Mouse (Mus musculus) myocyte (in vitro differentiated cells): ENCODE measurements around the gene Cldn13. TPM values are rescaled to one million over a fixed set of nuclear protein-coding genes. Genes with fewer than 3 reads are reported as not detected.

ENCODE experiments used
- H3K27me3 ChIP-seq: one replicate; pipeline ENCODE4 v1.6.1; 2011; ENCODE audit not compliant: control insufficient read depth, insufficient read depth, insufficient read length
- H3K36me3 ChIP-seq: one replicate; pipeline ENCODE4 v1.6.1; 2011; ENCODE audit not compliant: control insufficient read depth, insufficient read depth
- H3K4me2 ChIP-seq: one replicate; pipeline ENCODE4 v1.6.1; 2011; ENCODE audit warnings: low read depth, control low read depth
- H3K4me3 ChIP-seq: one replicate; pipeline ENCODE4 v1.5.1; 2011; ENCODE audit warnings: mild to moderate bottlenecking, control low read depth, moderate library complexity
- H3K79me2 ChIP-seq: one replicate; pipeline ENCODE4 v1.6.1; 2011; ENCODE audit not compliant: control insufficient read depth, insufficient read depth
- H3ac ChIP-seq: one replicate; pipeline ENCODE4 v1.6.1; 2011; ENCODE audit not compliant: control insufficient read depth, insufficient read length
- CEBPB ChIP-seq: IDR thresholded peaks from 2 replicates; pipeline ENCODE4 v1.6.1; 2011; ENCODE audit warnings: mild to moderate bottlenecking, moderate library complexity; ENCODE audit not compliant: poor library complexity, insufficient read depth, severe bottlenecking
- E2F4 ChIP-seq: IDR thresholded peaks from one replicate; pipeline ENCODE4 v1.6.1; 2011; ENCODE audit warnings: mild to moderate bottlenecking, control low read depth, moderate library complexity; ENCODE audit not compliant: insufficient read depth
- MAX ChIP-seq: IDR thresholded peaks from one replicate; pipeline ENCODE4 v1.6.1; 2011; ENCODE audit warnings: low read depth, mild to moderate bottlenecking, control low read depth
- MYOD1 ChIP-seq, 3 experiments: IDR thresholded peaks; one replicate each; pipeline ENCODE4 v1.6.1; 2011; ENCODE audit warnings: control low read depth in 2 of 3, low read depth in 2 of 3, mild to moderate bottlenecking in 2 of 3, moderate library complexity in 1 of 3; ENCODE audit not compliant: insufficient read length in 2 of 3, control insufficient read depth in 1 of 3
- MYOG ChIP-seq, 3 experiments: IDR thresholded peaks; one replicate each; pipeline ENCODE4 v1.6.1; 2011; ENCODE audit warnings: control low read depth in 2 of 3, low read depth in 2 of 3, mild to moderate bottlenecking in 2 of 3; ENCODE audit not compliant: insufficient read length in 2 of 3, control insufficient read depth in 1 of 3, insufficient read depth in 1 of 3
- POLR2A ChIP-seq: IDR thresholded peaks from one replicate; pipeline ENCODE4 v1.6.1; 2011; ENCODE audit warnings: low read depth, mild to moderate bottlenecking, control low read depth, moderate library complexity; ENCODE audit not compliant: insufficient read length
- POLR2AphosphoS2 ChIP-seq: IDR thresholded peaks from one replicate; pipeline ENCODE4 v1.6.1; 2011; ENCODE audit warnings: low read depth, control low read depth; ENCODE audit not compliant: insufficient read length
- REST ChIP-seq: IDR thresholded peaks from one replicate; pipeline ENCODE4 v1.6.1; 2011; ENCODE audit warnings: mild to moderate bottlenecking, control low read depth, moderate library complexity; ENCODE audit not compliant: insufficient read depth, insufficient read length
- SRF ChIP-seq: IDR thresholded peaks from one replicate; pipeline ENCODE4 v1.6.1; 2011; ENCODE audit warnings: low read depth; ENCODE audit not compliant: control insufficient read depth, insufficient read length
- TCF12 ChIP-seq: IDR thresholded peaks from one replicate; pipeline ENCODE4 v1.6.1; 2011; ENCODE audit warnings: mild to moderate bottlenecking, control low read depth; ENCODE audit not compliant: poor library complexity, insufficient read depth, severe bottlenecking
- TCF3 ChIP-seq: IDR thresholded peaks from one replicate; pipeline ENCODE4 v1.6.1; 2011; ENCODE audit warnings: low read depth, control low read depth; ENCODE audit not compliant: insufficient read length
- USF1 ChIP-seq: IDR thresholded peaks from one replicate; pipeline ENCODE4 v1.6.1; 2011; ENCODE audit warnings: low read depth, mild to moderate bottlenecking, control low read depth, moderate library complexity
- polyA plus RNA-seq: library from polyadenylated mRNA; unstranded; fragments of >200 nt; fragmentation: generic; extraction: Trizol; gene quantifications from one replicate; pipeline ENCODE4 v1.2.1, GENCODE M21; 2012; ENCODE audit warnings: missing spikeins

The Cldn13 gene
- polyA plus RNA-seq, 1 experiment, result not detected

- no peak for TF ChIP-seq MYOG (IDR thresholded peaks at IDR 0.05; ENCODE audit: control insufficient read depth in 1 of 3, insufficient read depth in 1 of 3, insufficient read length in 2 of 3, low read depth in 2 of 3)
- no peak for TF ChIP-seq REST
- no peak for TF ChIP-seq TCF3
- no peak for TF ChIP-seq USF1
- TF ChIP-seq POLR2AphosphoS2, result no peak
- no peak for TF ChIP-seq SRF
- no peak for TF ChIP-seq CEBPB
- no peak for TF ChIP-seq E2F4
These were observed 38.5 kb downstream of the Cldn13 start for GRCm38 (mm10) chr5:134876801-134877200.

DNA sequence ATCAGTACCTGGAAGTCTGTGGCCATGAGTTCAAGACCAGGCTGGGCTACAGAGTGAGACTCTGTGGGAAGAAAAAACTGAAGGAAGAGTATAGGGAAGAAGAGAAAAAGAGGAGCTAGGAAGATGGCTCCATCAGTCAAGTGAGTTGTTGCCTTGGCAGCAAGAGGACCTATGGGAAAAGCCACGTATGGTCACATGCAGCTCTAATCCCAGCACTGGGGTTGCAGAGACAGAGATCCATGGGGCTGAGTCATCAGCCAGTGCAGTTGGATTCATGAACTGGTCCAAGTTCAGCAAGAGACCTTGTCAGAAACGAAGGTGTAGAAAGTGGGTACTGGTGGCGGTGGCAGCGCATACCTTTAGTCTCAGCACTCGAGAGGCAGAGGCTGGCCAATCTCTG lies 40.1 kb downstream of the Cldn13 start:
- Histone ChIP-seq H3K79me2 (no peaks in the 10 kb centered on the region), H3K36me3 (no peaks in the 10 kb centered on the region), H3K27me3 (peaks cover 27% of the 10 kb centered on the region), H3K4me2 (no peak overlapping the region), H3K4me3 (no peak overlapping the region), H3ac (no peak overlapping the region)
- TF ChIP-seq USF1, result peak; percentile 17
- TF ChIP-seq TCF3, result no peak

More at GRCm38 (mm10) chr5:134876801-134877200, 38.5 kb downstream of the Cldn13 start:
- H3K4me3 ChIP-seq, result no peak overlapping the region
- H3K36me3 ChIP-seq, result no peaks in the 10 kb centered on the region
- H3K79me2 ChIP-seq, result no peaks in the 10 kb centered on the region
- no peak overlapping the region for H3K4me2 ChIP-seq
- no peak overlapping the region for H3ac ChIP-seq
- H3K27me3 ChIP-seq, result peaks cover 28% of the 10 kb centered on the region

DNA sequence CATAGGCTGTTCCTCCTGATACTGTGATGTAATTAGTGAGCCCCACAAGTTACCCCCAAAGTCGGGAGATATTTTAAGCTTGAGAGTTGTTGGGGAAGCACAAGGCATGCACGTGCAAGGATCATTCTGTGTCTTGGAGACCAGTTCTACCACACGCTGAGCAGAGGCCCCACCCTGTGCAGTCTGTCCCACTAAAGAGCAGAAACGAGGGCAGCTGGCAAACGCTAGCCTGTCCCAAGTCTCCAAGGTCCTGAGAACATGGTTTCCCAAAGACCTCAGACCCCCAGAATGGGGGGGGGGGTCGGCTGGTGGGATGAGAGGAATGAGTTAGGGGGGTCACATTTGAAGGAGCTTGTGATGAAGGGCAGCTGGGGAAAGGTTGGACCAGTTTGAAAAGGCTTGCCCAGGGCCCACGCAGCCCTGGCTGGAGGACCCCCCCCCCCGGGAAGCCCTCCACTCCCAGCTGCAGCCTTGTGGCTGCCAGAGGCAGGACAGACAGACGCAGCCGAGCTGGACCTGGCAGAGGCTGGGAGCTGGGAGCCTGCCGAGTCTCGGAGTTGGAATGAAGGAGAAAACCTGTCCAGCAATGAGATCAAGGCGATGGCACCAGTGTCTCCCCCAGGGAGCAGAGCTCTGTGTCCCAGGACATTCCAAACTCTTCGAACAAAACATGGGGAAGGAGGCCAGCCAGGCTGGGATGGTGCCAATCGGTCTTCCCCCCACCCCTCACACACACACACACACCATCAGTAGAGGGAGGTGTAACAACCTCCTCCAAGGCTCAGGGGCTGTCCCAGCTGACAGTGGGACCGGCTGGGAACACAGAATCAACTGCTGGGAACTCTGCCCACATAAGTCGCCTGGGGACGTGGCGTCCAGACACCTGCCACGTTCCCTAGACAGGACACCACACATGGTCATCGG lies 41.1 kb downstream of the Cldn13 start:
- Histone ChIP-seq H3K27me3 (peaks cover 18% of the 10 kb centered on the region), H3K4me3 (no peak overlapping the region), H3K79me2 (no peaks in the 10 kb centered on the region), H3K36me3 (no peaks in the 10 kb centered on the region), H3K4me2 (no peak overlapping the region), H3ac (no peak overlapping the region)
- no peak for TF ChIP-seq TCF3
- no peak for TF ChIP-seq SRF
- TF ChIP-seq USF1, result no peak
- TF ChIP-seq TCF12, result no peak
- TF ChIP-seq MYOG (IDR thresholded peaks at IDR 0.05; ENCODE audit: control insufficient read depth in 1 of 3, insufficient read depth in 1 of 3, insufficient read length in 2 of 3, low read depth in 2 of 3), result no peak
- TF ChIP-seq POLR2A, result no peak
- TF ChIP-seq MYOD1 (IDR thresholded peaks at IDR 0.05; ENCODE audit: control insufficient read depth in 1 of 3, insufficient read length in 2 of 3, low read depth in 2 of 3), result no peak

DNA sequence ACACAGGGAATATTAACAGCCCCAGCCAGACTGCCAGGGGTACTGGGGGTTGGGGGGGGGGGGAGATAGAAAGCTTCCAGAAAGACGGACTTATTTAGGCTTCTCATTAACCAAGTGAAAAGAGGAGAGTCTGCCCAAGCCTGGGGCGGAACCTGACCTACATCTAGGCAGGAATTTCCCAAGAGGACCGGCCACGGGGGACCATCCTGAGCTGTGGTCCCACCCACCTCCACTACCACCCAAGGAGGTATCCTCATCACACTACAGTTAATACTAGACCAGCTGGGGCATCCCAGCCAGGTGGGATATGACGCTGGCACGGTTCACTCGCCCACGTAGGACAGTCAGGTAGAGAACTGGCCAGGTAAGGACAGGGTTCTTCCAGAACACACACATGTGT lies 42.3 kb downstream of the Cldn13 start:
- TF ChIP-seq MYOG (IDR thresholded peaks at IDR 0.05; ENCODE audit: control insufficient read depth in 1 of 3, insufficient read depth in 1 of 3, insufficient read length in 2 of 3, low read depth in 2 of 3) (no peak), MAX (no peak), USF1 (no peak), TCF12 (no peak), MYOD1 (IDR thresholded peaks at IDR 0.05; ENCODE audit: control insufficient read depth in 1 of 3, insufficient read length in 2 of 3, low read depth in 2 of 3) (no peak), CEBPB (no peak), TCF3 (no peak), POLR2AphosphoS2 (no peak), E2F4 (no peak), POLR2A (no peak), REST (no peak)
- peaks cover 14% of the 10 kb centered on the region for H3K27me3 ChIP-seq
- H3K4me2 ChIP-seq, result no peak overlapping the region
- no peak overlapping the region for H3ac ChIP-seq
- no peak overlapping the region for H3K4me3 ChIP-seq
- H3K79me2 ChIP-seq, result no peaks in the 10 kb centered on the region
- H3K36me3 ChIP-seq, result no peaks in the 10 kb centered on the region

GRCm38 (mm10) chr5:134872597-134872996 lies 42.7 kb downstream of the Cldn13 start:
- H3K4me2 ChIP-seq, result no peak overlapping the region
- H3K4me3 ChIP-seq, result no peak overlapping the region
- peaks cover 14% of the 10 kb centered on the region for H3K27me3 ChIP-seq
- no peaks in the 10 kb centered on the region for H3K79me2 ChIP-seq
- no peak for TF ChIP-seq E2F4
- no peak for TF ChIP-seq MAX
- no peak for TF ChIP-seq POLR2AphosphoS2
- no peak for TF ChIP-seq CEBPB
- TF ChIP-seq TCF12, result no peak
- TF ChIP-seq USF1, result no peak
- no peak for TF ChIP-seq POLR2A
- no peak for TF ChIP-seq REST
- no peak for TF ChIP-seq MYOD1 (IDR thresholded peaks at IDR 0.05; ENCODE audit: control insufficient read depth in 1 of 3, insufficient read length in 2 of 3, low read depth in 2 of 3)
- no peak for TF ChIP-seq SRF
- H3K36me3 ChIP-seq, result no peaks in the 10 kb centered on the region
- H3ac ChIP-seq, result no peak overlapping the region
